ENCODE assay signal across 32 mouse cellular contexts in genomic region chr8:107627881-107628280, GRCm38 (mm10).
"Had no signal": no experiment of that assay in that cellular context is flagged by ENCODE, and none has a peak within 500 bp of the region (broad histone marks: within the 10 kb centered on the region; RNA-seq: fewer than 3 reads in every experiment).

No protein-coding gene starts in this region.

- H3K27ac ChIP-seq: left cerebral cortex, adult 2 months; limb, embryonic 10.5 days; limb, embryonic 12.5 days; limb, embryonic 13.5 days; limb, embryonic 15.5 days; liver, embryonic 12.5 days; liver, embryonic 13.5 days; liver, embryonic 14.5 days; liver, embryonic 15.5 days; lung, embryonic 15.5 days; macrophage; midbrain, embryonic 10.5 days; midbrain, embryonic 12.5 days; midbrain, embryonic 13.5 days; midbrain, embryonic 15.5 days had no signal

- H3K4me1 ChIP-seq: limb, embryonic 10.5 days; limb, embryonic 12.5 days; limb, embryonic 13.5 days; limb, embryonic 15.5 days; liver, embryonic 12.5 days; liver, embryonic 13.5 days; liver, embryonic 15.5 days; lung, embryonic 15.5 days; midbrain, embryonic 12.5 days; midbrain, embryonic 13.5 days; midbrain, embryonic 15.5 days had no signal

- H3K9me3 ChIP-seq: limb, embryonic 10.5 days; limb, embryonic 12.5 days; limb, embryonic 13.5 days; limb, embryonic 15.5 days; liver, embryonic 12.5 days; liver, embryonic 13.5 days; liver, embryonic 15.5 days; lung, embryonic 15.5 days; midbrain, embryonic 10.5 days; midbrain, embryonic 12.5 days; midbrain, embryonic 13.5 days; midbrain, embryonic 15.5 days had no signal

- ATAC-seq: liver, embryonic 12.5 days; liver, postnatal 0 days; lung, postnatal 0 days; midbrain, embryonic 13.5 days; midbrain, embryonic 15.5 days; midbrain, embryonic 16.5 days had no signal

- H3K36me3 ChIP-seq: limb, embryonic 10.5 days; limb, embryonic 12.5 days; limb, embryonic 13.5 days; limb, embryonic 15.5 days; liver, embryonic 12.5 days; liver, embryonic 13.5 days; liver, embryonic 15.5 days; lung, embryonic 15.5 days; midbrain, embryonic 10.5 days; midbrain, embryonic 12.5 days; midbrain, embryonic 13.5 days; midbrain, embryonic 15.5 days had no signal

- DNase-seq: left cerebral cortex, postnatal 4 days; liver; liver, embryonic 13.5 days; liver, postnatal 0 days; lung, adult 18-20 months; lung, adult 2 months; lung, embryonic 14.5 days; lung, postnatal 10 days; lung, postnatal 14 days; lung, postnatal 36 days; lung, postnatal 4 days; midbrain, embryonic 14.5 days had no signal

- H3K4me3 ChIP-seq: left cerebral cortex, adult 2 months; limb, embryonic 10.5 days; limb, embryonic 12.5 days; limb, embryonic 13.5 days; limb, embryonic 15.5 days; liver, embryonic 12.5 days; liver, embryonic 13.5 days; liver, embryonic 15.5 days; lung, embryonic 15.5 days; megakaryocyte, embryonic 14.5 days; midbrain, embryonic 10.5 days; midbrain, embryonic 12.5 days; midbrain, embryonic 13.5 days; midbrain, embryonic 15.5 days; myocyte had no signal

- H3K27me3 ChIP-seq: limb, embryonic 12.5 days; limb, embryonic 13.5 days; limb, embryonic 15.5 days; liver, embryonic 12.5 days; liver, embryonic 13.5 days; liver, embryonic 15.5 days; lung, embryonic 15.5 days; midbrain, embryonic 12.5 days; midbrain, embryonic 13.5 days; midbrain, embryonic 15.5 days had no signal

- H3K4me2 ChIP-seq: limb, embryonic 12.5 days; limb, embryonic 13.5 days; limb, embryonic 15.5 days; liver, embryonic 11.5 days; liver, embryonic 12.5 days; liver, embryonic 13.5 days; liver, embryonic 15.5 days; lung, embryonic 14.5 days; lung, embryonic 15.5 days; midbrain, embryonic 11.5 days; midbrain, embryonic 12.5 days; midbrain, embryonic 13.5 days; midbrain, embryonic 15.5 days had no signal

- H3K9ac ChIP-seq: limb, embryonic 12.5 days; limb, embryonic 13.5 days; limb, embryonic 15.5 days; liver, embryonic 12.5 days; liver, embryonic 13.5 days; liver, embryonic 14.5 days; liver, embryonic 15.5 days; liver, postnatal 0 days; lung, embryonic 14.5 days; lung, embryonic 15.5 days; midbrain, embryonic 12.5 days; midbrain, embryonic 13.5 days; midbrain, embryonic 15.5 days had no signal
